Mouse (Mus musculus) liver, embryonic 15.5 days (tissue): ENCODE data around the gene Neurl1b. TPM values are rescaled to one million over a fixed set of nuclear protein-coding genes. Genes with fewer than 3 reads are reported as not detected.

Source experiments
- ATAC-seq: fragments of 200-750 bp; cut with Nextera tagmentation; 2 replicates; pipeline ENCODE4 v1.8.0; 2017; ENCODE audit warnings: moderate number of reproducible peaks, mild to moderate bottlenecking, moderate library complexity; ENCODE audit not compliant: insufficient read depth
- H3K27ac ChIP-seq: fragments of 300-500 bp; sonication (generic); replicated peaks from 2 replicates; pipeline ENCODE4 v1.5.1; 2015; ENCODE audit warnings: mild to moderate bottlenecking, inconsistent platforms
- H3K27me3 ChIP-seq: fragments of 300-500 bp; sonication (generic); 2 replicates; pipeline ENCODE4 v1.6.1; 2015; ENCODE audit warnings: mild to moderate bottlenecking, inconsistent platforms
- H3K36me3 ChIP-seq: fragments of 300-500 bp; sonication (generic); replicated peaks from 2 replicates; pipeline ENCODE4 v1.6.1; 2015; ENCODE audit warnings: moderate library complexity, mild to moderate bottlenecking, inconsistent platforms
- H3K4me1 ChIP-seq: fragments of 300-500 bp; sonication (generic); replicated peaks from 2 replicates; pipeline ENCODE4 v1.6.1; 2015; ENCODE audit warnings: inconsistent platforms
- H3K4me2 ChIP-seq: fragments of 300-500 bp; sonication (generic); 2 replicates; pipeline ENCODE4 v1.6.1; 2015; ENCODE audit warnings: moderate library complexity, mild to moderate bottlenecking, inconsistent platforms
- H3K4me3 ChIP-seq: fragments of 300-500 bp; sonication (generic); replicated peaks from 2 replicates; pipeline ENCODE4 v1.5.1; 2015; ENCODE audit warnings: mild to moderate bottlenecking, inconsistent platforms
- H3K9ac ChIP-seq: fragments of 300-500 bp; sonication (generic); 2 replicates; pipeline ENCODE4 v1.6.1; 2015; ENCODE audit warnings: moderate library complexity, mild to moderate bottlenecking, inconsistent platforms
- H3K9me3 ChIP-seq: fragments of 300-500 bp; sonication (generic); replicated peaks from 2 replicates; pipeline ENCODE4 v1.6.1; 2016; ENCODE audit warnings: inconsistent platforms
- WGBS: fragments of 180-500 bp; shearing (Covaris S2); methylation state at CpG from one replicate; pipeline ENCODE4 v1.1.7; 2015; ENCODE audit warnings: mixed read lengths; ENCODE audit not compliant: insufficient replicate concordance; 5-methylcytosine and 5-hydroxymethylcytosine counted together
- polyA plus RNA-seq: library from polyadenylated mRNA; unstranded; fragments of >200 nt; fragmentation: Nextera tagmentation; extraction: Ambion mirVana; gene quantifications from 2 replicates; pipeline ENCODE4 v1.2.1, GENCODE M21; 2015

The Neurl1b gene
- polyA plus RNA-seq, 1 experiment from 2014 or later: 0.03 TPM

DNA sequence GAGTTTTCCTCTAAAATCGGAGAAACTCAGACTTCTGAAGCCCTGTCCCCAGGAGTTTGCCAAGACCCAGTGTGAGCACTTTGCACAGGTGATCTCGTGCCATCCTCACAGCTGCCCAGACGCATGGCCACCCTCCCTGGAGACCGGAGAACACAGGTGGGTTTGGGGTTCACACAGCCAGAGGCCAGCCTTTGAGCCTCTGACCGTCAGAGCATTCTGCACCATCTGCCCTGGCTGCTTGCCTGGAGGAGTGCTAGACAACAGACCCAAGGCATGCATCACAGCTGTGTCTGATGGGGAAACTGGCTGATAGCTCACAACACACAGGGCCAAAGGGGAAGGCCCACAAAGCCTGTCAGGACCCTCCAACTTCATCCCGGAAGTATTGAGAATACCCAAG lies 65.0 kb downstream of the Neurl1b start:
- Histone ChIP-seq H3K4me3 (no peak overlapping the region), H3K4me2 (no peak overlapping the region), H3K9ac (no peak overlapping the region), H3K27me3 (no peaks in the 10 kb centered on the region), H3K27ac (no peak overlapping the region), H3K4me1 (no peaks in the 10 kb centered on the region), H3K36me3 (no peaks in the 10 kb centered on the region), H3K9me3 (no peaks in the 10 kb centered on the region)
- WGBS: 67% methylated on average over 6 of the region's 6 CpGs
- no peak for ATAC-seq

DNA sequence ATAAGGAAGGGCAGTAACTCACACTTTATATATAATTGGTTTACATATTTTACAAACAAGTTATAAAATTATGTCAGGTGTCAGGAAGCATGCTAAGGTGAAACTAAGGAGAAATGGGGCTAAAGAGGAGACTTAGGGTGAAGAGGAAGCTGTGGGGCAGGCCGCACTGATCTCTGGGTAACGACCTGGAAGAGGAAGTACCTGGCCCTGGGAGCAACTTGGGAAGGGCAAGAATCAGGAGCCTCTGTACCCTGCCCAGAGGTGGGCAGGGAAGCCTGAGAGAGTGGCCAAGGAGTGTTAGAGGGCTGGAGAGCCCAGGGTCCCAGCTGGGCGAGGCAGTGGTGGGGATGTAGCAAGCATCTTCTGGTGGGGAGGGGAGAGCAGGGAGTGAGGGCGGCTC lies 66.3 kb downstream of the Neurl1b start:
- no peaks in the 10 kb centered on the region for H3K36me3 ChIP-seq
- H3K27me3 ChIP-seq: no peaks in the 10 kb centered on the region; the same call in 1 of the 2 replicates
- no peak overlapping the region for H3K4me2 ChIP-seq
- H3K9me3 ChIP-seq: no peaks in the 10 kb centered on the region
- H3K27ac ChIP-seq: no peak overlapping the region
- H3K9ac ChIP-seq: no peak overlapping the region
- no peak for ATAC-seq
- H3K4me3 ChIP-seq: no peak overlapping the region
- no peaks in the 10 kb centered on the region for H3K4me1 ChIP-seq
- WGBS: 44% methylated on average over 4 of the region's 4 CpGs

DNA sequence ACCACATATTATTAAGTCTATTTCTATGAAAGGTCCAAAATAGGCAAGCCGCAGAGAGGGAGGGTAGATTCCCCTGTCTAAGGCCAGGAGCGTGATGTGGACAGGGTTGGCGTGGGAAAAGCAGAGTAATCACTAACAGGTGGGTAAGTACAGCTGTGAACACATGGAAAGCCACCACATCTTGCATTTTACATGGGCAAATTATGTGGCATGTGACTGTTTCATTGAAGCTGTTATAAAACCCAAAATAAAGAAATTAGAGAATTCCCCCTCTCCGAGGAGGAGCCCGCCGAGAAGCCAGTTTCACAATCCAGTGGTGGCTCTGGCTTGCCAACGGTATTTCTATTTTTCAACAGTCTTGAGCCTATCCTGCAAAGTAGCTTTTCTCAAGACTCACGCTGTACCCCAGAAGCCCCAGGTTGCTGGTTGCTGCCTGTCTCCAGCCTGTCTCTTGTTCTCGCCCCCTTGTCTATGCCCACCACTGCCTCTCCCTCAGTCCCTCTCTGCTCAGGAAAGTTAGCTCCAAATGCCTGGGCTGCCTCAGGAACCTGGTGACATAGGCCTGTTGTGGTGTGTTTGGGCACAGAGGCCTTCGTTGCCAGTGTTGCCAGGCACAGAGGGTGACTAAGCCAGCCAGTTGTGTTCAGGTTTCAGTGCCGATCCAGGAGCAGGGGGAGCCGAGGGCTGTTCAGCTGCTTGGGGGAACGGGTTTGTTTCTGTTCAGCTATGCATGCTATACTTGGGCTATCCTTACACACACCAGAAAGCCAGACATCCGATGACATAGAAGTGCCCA lies 70.2 kb downstream of the Neurl1b start:
- Histone ChIP-seq H3K9me3 (no peaks in the 10 kb centered on the region), H3K27ac (no peak overlapping the region), H3K4me1 (no peaks in the 10 kb centered on the region), H3K4me2 (no peak overlapping the region), H3K27me3 (no peaks in the 10 kb centered on the region; the same call in 1 of the 2 replicates), H3K4me3 (no peak overlapping the region), H3K9ac (no peak overlapping the region), H3K36me3 (no peaks in the 10 kb centered on the region)
- WGBS: 67% methylated on average over 14 of the region's 14 CpGs
- ATAC-seq: no peak

DNA sequence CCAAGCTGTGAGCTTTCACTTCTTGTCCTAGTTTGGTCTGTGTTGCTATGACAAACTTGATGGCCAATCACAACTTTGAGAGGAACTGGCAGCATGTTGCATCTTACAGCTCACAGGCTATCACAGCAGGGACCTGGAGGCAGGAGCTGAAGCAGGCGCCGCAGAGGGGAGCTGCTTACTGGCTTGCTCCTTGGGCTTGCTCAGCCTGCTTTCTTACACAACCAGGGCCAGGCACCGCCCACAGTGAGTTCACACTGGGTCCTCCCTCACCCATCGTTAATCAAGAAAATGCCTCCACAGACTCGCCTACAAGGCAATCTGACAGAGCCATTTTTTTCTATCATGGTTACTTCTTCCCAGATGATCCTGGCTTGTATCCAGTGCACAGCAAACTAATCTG lies 72.6 kb downstream of the Neurl1b start:
- no peaks in the 10 kb centered on the region for H3K36me3 ChIP-seq
- H3K9ac ChIP-seq: no peak overlapping the region
- H3K27ac ChIP-seq: no peak overlapping the region
- no peak for ATAC-seq
- H3K4me1 ChIP-seq: no peaks in the 10 kb centered on the region
- 52% methylated on average over 5 of the region's 5 CpGs for WGBS
- H3K4me3 ChIP-seq: no peak overlapping the region
- H3K4me2 ChIP-seq: no peak overlapping the region
- H3K9me3 ChIP-seq: no peaks in the 10 kb centered on the region
- no peaks in the 10 kb centered on the region; the same call in 1 of the 2 replicates for H3K27me3 ChIP-seq

DNA sequence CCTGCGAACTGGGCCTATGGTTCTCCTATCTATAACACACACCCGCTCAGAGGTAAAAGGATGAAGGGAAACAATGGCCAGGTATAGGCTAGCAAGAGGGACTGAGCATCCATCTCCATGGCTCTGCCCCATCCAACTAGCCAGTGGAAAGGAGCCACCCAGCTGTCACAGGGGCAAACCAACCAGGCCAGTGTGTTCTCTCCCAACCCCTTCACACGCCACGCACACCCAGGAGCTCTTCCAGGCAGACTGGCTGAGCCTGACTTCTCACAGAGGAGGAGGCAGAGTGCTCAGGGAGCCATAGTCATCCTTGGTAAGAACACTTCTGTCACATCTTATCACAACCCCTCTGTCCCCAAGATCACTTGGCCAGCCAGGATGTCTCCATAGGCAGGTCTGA lies 73.3 kb downstream of the Neurl1b start:
- no peaks in the 10 kb centered on the region for H3K36me3 ChIP-seq
- ATAC-seq: no peak
- 70% methylated on average over 4 of the region's 4 CpGs for WGBS

DNA sequence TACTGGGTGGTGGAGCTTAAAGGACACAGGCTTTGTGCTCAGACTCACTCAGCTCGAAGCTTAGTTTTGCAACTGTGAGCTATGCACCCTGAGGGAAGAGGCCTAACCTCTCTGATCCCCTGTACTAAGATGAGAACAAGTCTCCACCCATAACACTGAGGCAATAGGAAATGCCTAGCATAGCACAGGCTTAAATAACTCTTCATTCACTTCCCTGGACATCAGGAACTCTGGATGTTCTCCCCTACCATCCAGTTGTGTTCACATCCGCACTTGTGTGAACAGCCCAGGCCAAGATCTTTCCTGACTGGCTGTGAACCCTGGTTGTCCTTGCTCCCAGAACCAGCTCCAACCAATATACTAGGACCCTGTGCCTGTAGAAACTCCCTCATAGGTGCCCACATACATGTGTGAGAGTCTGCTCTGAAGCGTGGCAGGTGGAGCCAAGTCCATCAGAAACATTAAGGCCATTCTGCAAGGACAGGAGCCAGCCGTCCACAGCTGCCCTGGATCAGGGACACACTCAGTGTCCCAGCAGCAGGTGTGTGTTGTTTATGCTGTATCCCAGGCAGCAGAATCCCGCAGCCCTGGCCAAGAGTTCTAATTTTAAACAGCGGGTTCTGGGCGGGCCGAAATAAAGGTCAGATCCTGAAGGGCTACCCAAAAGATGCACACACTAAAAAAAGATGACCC lies 74.2 kb downstream of the Neurl1b start:
- H3K27me3 ChIP-seq: no peaks in the 10 kb centered on the region; the same call in 1 of the 2 replicates
- H3K27ac ChIP-seq: no peak overlapping the region
- H3K4me3 ChIP-seq: no peak overlapping the region
- H3K36me3 ChIP-seq: no peaks in the 10 kb centered on the region
- H3K9me3 ChIP-seq: 0 out of 2 replicates have a peak, but pooled peaks cover 3% of the 10 kb centered on the region
- H3K4me1 ChIP-seq: no peaks in the 10 kb centered on the region
- H3K4me2 ChIP-seq: no peak overlapping the region
- WGBS: 67% methylated on average over 8 of the region's 8 CpGs
- no peak overlapping the region for H3K9ac ChIP-seq
- ATAC-seq: no peak

More for the DNA sequence above, 73.3 kb downstream of the Neurl1b start:
- H3K9ac ChIP-seq: no peak overlapping the region
- H3K4me3 ChIP-seq: no peak overlapping the region
- H3K27ac ChIP-seq: no peak overlapping the region
- H3K4me1 ChIP-seq: no peaks in the 10 kb centered on the region
- 0 out of 2 replicates have a peak, but pooled peaks cover 3% of the 10 kb centered on the region for H3K9me3 ChIP-seq
- no peak overlapping the region for H3K4me2 ChIP-seq
- no peaks in the 10 kb centered on the region; the same call in 1 of the 2 replicates for H3K27me3 ChIP-seq

DNA sequence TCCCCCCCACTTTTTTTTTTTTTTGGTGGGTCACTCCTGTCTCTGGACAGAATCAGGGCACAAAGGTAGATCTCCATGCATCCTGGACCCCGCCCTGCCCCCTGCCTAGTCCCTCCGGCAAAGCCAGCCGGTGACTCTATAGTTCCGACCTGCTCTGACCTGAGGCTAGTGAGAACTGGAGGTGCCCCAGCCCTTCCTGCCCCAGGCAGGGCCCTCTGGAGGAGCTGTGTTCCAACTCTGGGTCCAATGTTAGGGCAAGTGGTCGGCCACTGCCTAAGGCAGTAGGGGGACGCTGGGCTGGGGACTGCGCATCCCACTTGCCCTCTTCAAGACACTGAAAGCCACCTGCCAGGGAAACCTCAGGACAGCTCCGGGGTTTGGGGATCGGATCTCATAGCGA lies 75.4 kb downstream of the Neurl1b start:
- 75% methylated on average over 10 of the region's 10 CpGs for WGBS
- ATAC-seq: no peak
- no peak overlapping the region for H3K9ac ChIP-seq

DNA sequence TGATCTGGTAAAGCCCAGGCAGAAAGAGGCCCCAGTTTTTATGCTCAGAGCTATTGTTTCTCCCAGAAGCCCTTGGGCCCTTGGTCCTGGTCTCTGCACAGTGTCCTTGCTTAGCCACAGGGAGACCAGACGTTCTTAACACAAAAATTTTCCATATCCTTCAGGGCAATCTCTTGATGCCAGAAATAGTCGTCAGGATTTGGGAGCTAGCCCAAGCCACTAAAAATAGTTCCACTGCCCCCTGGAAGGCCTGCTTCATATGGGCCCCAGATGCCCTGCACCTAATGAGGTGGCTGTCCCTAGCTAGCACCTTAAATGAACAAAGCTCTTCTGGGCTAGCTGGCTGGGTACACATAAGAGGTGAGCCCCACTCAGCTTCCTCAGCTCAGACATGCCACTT lies 76.3 kb downstream of the Neurl1b start:
- H3K9ac ChIP-seq: no peak overlapping the region
- ATAC-seq: no peak
- no peaks in the 10 kb centered on the region for H3K36me3 ChIP-seq
- no peaks in the 10 kb centered on the region for H3K4me1 ChIP-seq
- H3K4me3 ChIP-seq: no peak overlapping the region
- WGBS: 66% methylated on average over 2 of the region's 2 CpGs
- H3K27me3 ChIP-seq: no peaks in the 10 kb centered on the region; the same call in 1 of the 2 replicates
- 0 out of 2 replicates have a peak, but pooled peaks cover 3% of the 10 kb centered on the region for H3K9me3 ChIP-seq
- H3K27ac ChIP-seq: no peak overlapping the region
- H3K4me2 ChIP-seq: no peak overlapping the region

More for the DNA sequence above, 75.4 kb downstream of the Neurl1b start:
- Histone ChIP-seq H3K4me2 (no peak overlapping the region), H3K9me3 (0 out of 2 replicates have a peak, but pooled peaks cover 3% of the 10 kb centered on the region), H3K36me3 (no peaks in the 10 kb centered on the region), H3K4me3 (no peak overlapping the region), H3K27ac (no peak overlapping the region), H3K4me1 (no peaks in the 10 kb centered on the region), H3K27me3 (no peaks in the 10 kb centered on the region; the same call in 1 of the 2 replicates)

DNA sequence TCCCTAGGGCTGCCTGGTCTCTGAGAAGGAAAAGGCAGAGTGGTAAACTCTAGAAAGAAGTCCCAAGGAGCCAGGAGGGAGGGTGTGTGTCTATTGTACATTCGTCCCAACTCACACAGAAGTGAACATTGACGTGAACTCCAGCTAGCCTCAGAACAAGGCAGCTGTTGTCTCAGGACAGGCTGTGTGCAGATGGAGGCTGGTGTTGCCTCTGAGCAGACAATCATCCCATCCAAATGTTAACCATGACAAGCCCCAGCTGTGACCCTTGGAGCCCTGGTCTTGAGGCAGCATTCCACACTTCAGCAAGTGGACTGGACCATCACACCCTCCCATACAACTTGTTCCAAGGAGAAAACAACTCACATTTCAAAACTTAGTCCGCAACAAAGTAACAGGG lies 77.6 kb downstream of the Neurl1b start:
- no peaks in the 10 kb centered on the region for H3K36me3 ChIP-seq
- H3K4me2 ChIP-seq: no peak overlapping the region
- H3K9ac ChIP-seq: no peak overlapping the region
- H3K27me3 ChIP-seq: no peaks in the 10 kb centered on the region
- H3K27ac ChIP-seq: no peak overlapping the region
- H3K4me3 ChIP-seq: no peak overlapping the region
- no peak for ATAC-seq
- no peaks in the 10 kb centered on the region for H3K4me1 ChIP-seq
- 67% methylated on average over 3 of the region's 3 CpGs for WGBS
- H3K9me3 ChIP-seq: 0 out of 2 replicates have a peak, but pooled peaks cover 3% of the 10 kb centered on the region

DNA sequence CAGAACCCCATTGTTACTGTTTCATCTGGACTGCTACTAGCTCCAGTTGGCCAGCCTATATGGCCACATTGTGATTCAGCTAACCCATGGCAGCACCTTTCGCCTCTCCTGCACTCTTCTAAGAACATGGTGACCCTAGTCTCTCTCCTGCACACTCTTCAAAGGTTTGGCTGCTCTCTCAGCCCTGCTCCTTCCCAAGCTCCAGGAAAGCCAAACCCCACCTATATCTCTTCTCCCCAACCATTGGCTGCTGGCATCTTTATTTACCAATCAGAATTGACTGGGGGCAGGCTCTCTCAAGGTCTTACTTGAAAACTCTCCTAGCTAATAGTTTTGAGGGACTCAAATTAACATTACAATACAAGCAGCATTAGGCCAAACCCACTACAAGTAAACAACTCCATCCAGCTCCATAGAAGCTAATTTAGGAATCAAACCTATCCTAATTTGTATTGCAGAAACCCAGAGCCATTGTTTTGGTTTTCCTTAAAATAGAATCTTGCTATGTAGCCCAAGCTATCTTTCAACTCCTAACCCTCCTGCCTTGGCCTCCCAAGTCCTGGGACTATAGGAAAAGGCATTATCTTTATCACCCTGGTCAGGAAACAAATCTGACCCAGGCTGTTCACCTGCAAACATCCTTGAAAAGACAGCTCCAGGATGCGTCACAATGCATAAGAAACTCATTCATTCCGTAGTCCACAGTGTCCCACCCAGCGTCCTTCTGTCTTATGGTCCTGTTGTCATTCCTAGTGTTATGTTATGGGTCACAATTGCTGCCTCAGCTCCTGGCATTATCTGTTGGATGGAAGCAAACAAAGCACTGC lies 80.2 kb downstream of the Neurl1b start:
- Histone ChIP-seq H3K36me3 (no peaks in the 10 kb centered on the region), H3K4me1 (no peaks in the 10 kb centered on the region), H3K4me2 (no peak overlapping the region), H3K9ac (no peak overlapping the region), H3K27me3 (no peaks in the 10 kb centered on the region), H3K4me3 (no peak overlapping the region), H3K27ac (no peak overlapping the region), H3K9me3 (0 out of 2 replicates have a peak, but pooled peaks cover 3% of the 10 kb centered on the region)
- no peak for ATAC-seq
- 71% methylated on average over 4 of the region's 4 CpGs for WGBS
